Mouse (Mus musculus) thymus, adult 2 months (tissue): ENCODE measurements around the gene Otud3. TPM values are rescaled to one million over a fixed set of nuclear protein-coding genes. Genes with fewer than 3 reads are reported as not detected.
A peak's percentile ranks its signal among the peaks of the same experiment; 100 is the strongest.

Source experiments
- DNase-seq: peaks from one replicate; pipeline ENCODE4 v3.0.0; 2021
- H3K27ac ChIP-seq: fragments of 200-500 bp; 2 replicates; pipeline ENCODE4 v1.5.1; 2012; ENCODE audit warnings: low read length, control low read depth; ENCODE audit not compliant: control insufficient read depth, insufficient read depth
- H3K27me3 ChIP-seq: fragments of 200-500 bp; 2 replicates; pipeline ENCODE4 v1.6.1; 2012; ENCODE audit warnings: mild to moderate bottlenecking, low read length, moderate library complexity, mixed read lengths; ENCODE audit not compliant: control insufficient read depth, insufficient read depth
- H3K36me3 ChIP-seq: fragments of 200-500 bp; 2 replicates; pipeline ENCODE4 v1.6.1; 2012; ENCODE audit warnings: mild to moderate bottlenecking, low read length, moderate library complexity; ENCODE audit not compliant: control insufficient read depth, insufficient read depth
- H3K4me1 ChIP-seq: fragments of 200-500 bp; replicated peaks from 2 replicates; pipeline ENCODE4 v1.6.1; 2012; ENCODE audit warnings: low read length; ENCODE audit not compliant: control insufficient read depth, insufficient read depth
- H3K4me3 ChIP-seq: fragments of 200-500 bp; 2 replicates; pipeline ENCODE4 v1.5.1; 2012; ENCODE audit warnings: mild to moderate bottlenecking, low read length, control low read depth, moderate library complexity; ENCODE audit not compliant: control insufficient read depth, insufficient read depth
- CTCF ChIP-seq: fragments of 200-500 bp; IDR thresholded peaks from 2 replicates; pipeline ENCODE4 v1.5.1; 2012; ENCODE audit warnings: mild to moderate bottlenecking, control low read depth, low read length, moderate library complexity, borderline replicate concordance; ENCODE audit not compliant: control insufficient read depth, poor library complexity, insufficient read depth; ENCODE audit errors: extremely low read depth
- POLR2A ChIP-seq: fragments of 200-500 bp; IDR thresholded peaks from 2 replicates; pipeline ENCODE4 v1.6.1; 2012; ENCODE audit warnings: mild to moderate bottlenecking, low read length, control low read depth, moderate library complexity; ENCODE audit not compliant: control insufficient read depth, poor library complexity, insufficient read depth; ENCODE audit errors: extremely low read depth
- WGBS: fragments of 180-500 bp; shearing (Covaris S2); methylation state at CpG from one replicate; pipeline ENCODE4 v1.1.7; 2018; 5-methylcytosine and 5-hydroxymethylcytosine counted together
- polyA plus RNA-seq: library from polyadenylated mRNA; depleted of rRNA; stranded (reverse); fragments of >200 nt; gene quantifications from 2 replicates; pipeline ENCODE4 v1.2.3, GENCODE M21; 2012

The Otud3 gene
- polyA plus RNA-seq, 1 experiment, result 8.9 TPM

DNA sequence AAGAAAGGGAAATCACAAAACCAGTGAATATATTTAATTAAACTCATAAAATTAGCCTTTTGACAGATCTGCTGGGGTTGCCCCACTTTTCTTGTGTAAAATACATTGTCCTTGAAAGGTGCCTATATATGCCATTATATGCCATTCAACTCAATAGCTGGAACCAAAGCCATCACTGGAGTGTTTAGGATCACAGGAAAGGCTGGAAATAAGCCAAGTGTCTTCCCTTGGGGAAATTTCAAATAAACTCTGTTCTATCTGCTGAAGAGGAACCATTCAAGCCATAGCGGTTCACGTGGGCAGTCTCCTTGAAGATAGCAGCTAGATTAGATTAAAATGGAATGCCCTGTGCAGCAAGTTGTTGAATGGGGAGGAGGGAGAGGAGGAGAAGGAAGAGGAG, 11.8 kb upstream of the Otud3 start:
- no peak overlapping the region for H3K27ac ChIP-seq
- H3K36me3 ChIP-seq, result no peaks in the 10 kb centered on the region
- H3K4me3 ChIP-seq, result no peak overlapping the region
- DNase-seq, result no peak
- no peaks in the 10 kb centered on the region for H3K27me3 ChIP-seq
- 79% methylated on average over 2 of the region's 2 CpGs for WGBS
- H3K4me1 ChIP-seq, result no peaks in the 10 kb centered on the region
- TF ChIP-seq POLR2A (no peak), CTCF (no peak)

DNA sequence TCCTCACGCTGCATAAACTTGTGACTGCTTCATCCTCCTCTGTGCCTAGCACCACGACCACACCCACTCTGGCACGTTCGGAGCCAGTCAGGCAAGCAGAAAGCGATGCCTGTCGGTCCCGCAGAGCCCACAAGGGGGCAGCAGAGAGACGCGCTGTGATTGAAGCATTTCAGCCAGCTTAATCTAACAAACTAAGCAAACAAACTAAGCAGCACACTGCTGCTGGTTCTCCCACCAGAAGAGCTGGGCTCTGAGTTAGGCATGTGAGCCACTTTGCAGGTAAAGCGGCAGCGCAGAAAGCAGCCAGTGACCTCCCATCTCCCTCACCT, 8.3 kb upstream of the Otud3 start:
- DNase-seq, result peak; percentile 93
- H3K4me1 ChIP-seq, result no peaks in the 10 kb centered on the region
- H3K27ac ChIP-seq, result no peak overlapping the region
- WGBS, result 3% methylated on average over 11 of the region's 11 CpGs
- H3K4me3 ChIP-seq, result no peak overlapping the region
- H3K36me3 ChIP-seq, result no peaks in the 10 kb centered on the region
- TF ChIP-seq CTCF, result peak; percentile 98
- no peak for TF ChIP-seq POLR2A
- no peaks in the 10 kb centered on the region for H3K27me3 ChIP-seq

DNA sequence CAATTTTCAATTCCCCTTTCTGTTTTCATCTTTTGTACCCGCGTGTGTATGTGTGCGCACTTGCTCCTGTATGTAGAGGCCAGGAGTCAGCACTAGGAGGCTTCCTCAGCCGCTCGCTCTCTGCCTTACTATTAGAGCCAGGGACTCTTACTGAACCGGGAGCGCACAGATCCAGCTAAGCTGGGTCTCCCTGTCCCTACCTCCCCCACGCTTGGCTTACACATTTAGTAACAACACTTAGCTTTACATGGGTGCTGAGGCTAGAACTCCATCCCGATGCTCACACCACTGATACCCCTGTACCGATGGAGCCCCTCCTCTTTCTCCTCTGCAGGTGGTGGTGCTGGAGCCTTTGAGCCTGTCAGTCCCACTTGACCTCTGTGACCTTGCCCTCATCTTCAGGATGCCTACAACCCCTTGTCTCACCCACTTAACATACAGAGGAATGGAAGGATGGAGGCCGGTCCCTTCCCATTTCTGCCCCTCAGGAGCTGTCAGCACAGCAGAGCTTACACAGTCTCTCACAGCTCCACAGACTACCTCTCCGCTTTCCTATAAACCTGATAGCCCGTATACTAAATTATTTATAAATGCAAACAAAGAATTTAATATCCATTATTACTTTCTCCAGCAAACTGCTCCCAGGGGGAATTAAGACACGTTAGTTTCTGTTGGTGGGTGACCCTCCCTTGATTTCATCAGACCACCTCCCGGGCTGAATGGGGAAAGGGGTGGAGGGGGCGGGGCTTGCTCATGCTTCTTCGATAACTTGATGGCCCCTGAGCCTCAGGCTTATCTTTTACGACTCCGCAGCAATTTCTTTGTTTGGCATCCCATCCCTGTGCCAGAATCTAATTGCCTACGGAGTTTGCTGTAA, 7.7 kb upstream of the Otud3 start:
- 52% methylated on average over 20 of the region's 20 CpGs for WGBS

DNA sequence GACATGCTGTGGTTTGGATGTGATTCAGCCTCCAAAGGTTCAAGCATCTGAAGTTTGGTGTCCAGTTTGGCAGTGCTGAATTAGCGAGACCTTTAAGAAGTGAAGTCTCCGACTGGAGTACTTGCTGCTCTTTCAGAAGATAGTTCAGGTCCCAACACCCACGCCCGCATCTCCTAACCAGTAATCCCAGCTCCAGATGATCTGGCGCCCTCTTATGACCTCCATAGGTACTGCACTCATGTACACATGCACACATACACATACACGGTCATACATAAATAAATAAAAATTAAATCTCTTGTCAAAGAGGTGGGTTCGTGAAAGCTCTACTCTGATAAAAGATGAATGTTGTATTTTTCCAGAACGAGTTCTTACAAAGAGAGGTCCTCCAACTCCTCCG, 3.5 kb upstream of the Otud3 start:
- H3K4me3 ChIP-seq, result no peak overlapping the region
- no peak overlapping the region for H3K27ac ChIP-seq
- TF ChIP-seq CTCF, result no peak
- H3K27me3 ChIP-seq, result no peaks in the 10 kb centered on the region
- WGBS, result 87% methylated on average over 9 of the region's 9 CpGs
- H3K36me3 ChIP-seq, result no peaks in the 10 kb centered on the region
- H3K4me1 ChIP-seq, result peaks cover 7% of the 10 kb centered on the region
- no peak for DNase-seq

More for the DNA sequence above, 7.7 kb upstream of the Otud3 start:
- Histone ChIP-seq H3K27ac (no peak overlapping the region), H3K4me1 (no peaks in the 10 kb centered on the region), H3K4me3 (no peak overlapping the region), H3K36me3 (no peaks in the 10 kb centered on the region), H3K27me3 (no peaks in the 10 kb centered on the region)
- TF ChIP-seq CTCF (no peak), POLR2A (no peak)
- no peak for DNase-seq

DNA sequence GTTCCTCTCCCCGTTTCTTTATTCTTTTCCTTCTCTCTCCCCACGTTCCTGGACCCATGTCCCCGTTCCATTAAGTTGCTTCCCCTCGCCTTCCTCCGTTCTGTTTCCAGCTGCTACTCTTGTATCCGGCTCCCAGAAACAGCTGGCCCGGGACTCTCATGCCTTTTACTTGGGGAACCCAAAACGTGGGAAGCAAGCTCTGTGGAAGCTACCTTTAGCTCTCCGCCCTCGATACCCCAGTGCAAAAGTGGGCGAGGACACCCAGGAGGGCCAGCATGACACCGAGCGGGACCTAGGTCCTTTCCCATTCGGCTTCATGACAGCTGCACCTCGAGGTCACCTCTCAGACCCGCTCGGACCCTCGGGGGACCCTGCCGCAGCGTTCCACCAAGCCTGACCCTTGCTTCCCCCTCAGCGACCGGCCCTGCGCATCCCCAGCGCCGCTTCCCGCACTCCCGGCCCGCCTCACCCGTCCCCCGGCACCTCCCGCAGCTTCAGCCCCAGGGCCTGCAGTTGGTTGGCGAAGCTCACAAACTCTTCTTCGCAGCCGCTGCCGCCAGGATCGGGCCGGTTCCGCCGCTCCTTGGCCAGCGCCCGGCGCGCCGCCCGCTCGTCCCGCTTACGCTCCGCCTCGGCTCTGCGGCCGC, 481 bp downstream of the Otud3 start:
- Histone ChIP-seq H3K27me3 (no peaks in the 10 kb centered on the region), H3K4me1 (peaks cover 7% of the 10 kb centered on the region), H3K36me3 (no peaks in the 10 kb centered on the region), H3K4me3 (peak overlapping the region; percentile 72), H3K27ac (no peak overlapping the region)
- DNase-seq, result peak; percentile 39
- whole genome bisulfite sequencing, result 2% methylated on average over 52 of the region's 52 CpGs
- TF ChIP-seq POLR2A (no peak), CTCF (no peak)

DNA sequence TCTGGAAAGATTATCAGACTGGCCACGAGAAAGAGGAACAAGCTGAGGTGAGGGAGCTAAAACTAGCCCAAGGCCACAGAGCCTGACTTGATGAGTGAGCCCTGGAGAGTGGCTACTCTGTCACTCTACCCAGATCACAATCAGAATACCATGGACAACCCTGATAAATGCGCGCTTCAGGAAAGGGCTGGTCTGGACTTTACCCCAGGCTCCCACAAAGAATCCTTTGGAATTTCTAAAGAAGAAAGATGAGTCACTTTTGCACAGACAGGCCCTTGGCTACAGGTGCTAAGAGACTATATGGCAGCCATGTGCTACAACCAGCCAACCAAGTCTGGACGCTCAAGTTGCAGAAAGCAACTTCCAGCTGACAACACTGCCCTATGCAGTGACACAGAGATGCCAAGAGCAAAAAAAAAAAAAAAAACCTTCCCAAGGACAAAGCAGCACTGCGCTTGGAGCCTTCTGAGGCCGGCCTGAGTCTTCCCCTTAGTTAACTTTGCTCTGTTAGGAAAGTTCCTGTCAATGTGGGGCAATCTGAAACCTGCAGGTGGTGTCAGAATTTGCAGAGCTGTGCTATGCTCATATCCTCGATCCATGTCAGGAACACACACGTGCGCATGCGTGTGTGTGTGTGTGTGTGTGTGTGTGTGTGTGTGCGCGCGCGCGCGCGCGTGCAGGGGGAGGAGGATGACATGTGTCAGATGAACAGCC, 8.0 kb downstream of the Otud3 start:
- no peak for TF ChIP-seq CTCF
- no peak for TF ChIP-seq POLR2A
- WGBS, result 93% methylated on average over 18 of the region's 18 CpGs
- peaks cover 14% of the 10 kb centered on the region for H3K36me3 ChIP-seq
- no peak for DNase-seq
- no peaks in the 10 kb centered on the region for H3K27me3 ChIP-seq
- no peak overlapping the region for H3K4me3 ChIP-seq
- no peak overlapping the region for H3K27ac ChIP-seq
- H3K4me1 ChIP-seq, result no peaks in the 10 kb centered on the region
